Mouse (Mus musculus): ENCODE results near the gene Cfb. TPM values are rescaled to one million over a fixed set of nuclear protein-coding genes. Genes with fewer than 3 reads are reported as not detected.
A peak's percentile ranks its signal among the peaks of the same experiment; 100 is the strongest.

Gene Cfb
- total and polyA plus RNA-seq, 3 experiments = 0.19 to 3.1 TPM; not detected in 1

DNA sequence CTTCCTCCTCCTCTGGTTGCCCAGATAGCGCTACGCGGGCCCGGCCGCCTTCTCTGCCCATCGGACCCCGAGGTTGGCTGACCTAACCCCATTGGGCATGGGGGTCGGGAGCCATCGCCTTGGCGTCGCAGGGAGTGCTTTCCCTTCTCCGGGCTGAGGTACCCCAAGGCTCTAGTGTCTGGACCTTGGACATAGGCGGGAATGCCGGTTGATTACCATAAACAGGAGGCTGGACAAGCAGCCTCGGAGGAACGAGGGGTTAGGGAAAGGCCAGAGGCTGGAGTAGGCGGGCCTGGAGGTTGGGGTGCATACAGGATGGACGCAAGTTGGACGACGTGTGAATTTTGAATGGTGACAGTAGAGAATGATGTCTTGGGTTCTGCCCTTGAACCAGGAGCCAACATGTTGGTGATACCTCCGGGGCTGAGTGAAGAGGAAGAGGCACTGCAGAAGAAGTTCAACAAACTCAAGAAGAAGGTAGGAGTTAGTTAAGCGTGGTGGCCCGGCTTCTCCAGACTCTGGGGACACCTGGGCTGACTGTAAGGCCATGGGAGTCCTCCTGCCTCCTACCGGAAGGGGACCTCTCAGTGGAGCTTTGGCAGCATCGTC lies 11.7 kb downstream of the Cfb start:
- DNase-seq (ENCODE audit: low read depth, low spot score) = peak; percentile 55
- TF ChIP-seq UBTF (IDR thresholded peaks at IDR 0.05; ENCODE audit: borderline replicate concordance, insufficient read depth, low read depth, low read length) (0 out of 2 replicates have a peak, but pooled peaks have one; percentile 33), NRF1 (IDR thresholded peaks at IDR 0.05; ENCODE audit: insufficient read depth, low read depth, low read length, poor library complexity, severe bottlenecking) (no peak), ZMIZ1 (IDR thresholded peaks at IDR 0.05; ENCODE audit: low read depth, low read length) (no peak)
- Histone ChIP-seq H3K36me3 (ENCODE audit: control insufficient read depth in 1 of 2, insufficient read depth in 2 of 2, low read length in 2 of 2) (peaks cover 1 to 5% of the 10 kb centered on the region in 2 experiments), H3K9me3 (replicated peaks; ENCODE audit: insufficient read depth, low read length) (no peaks in the 10 kb centered on the region), H3K9ac (ENCODE audit: control insufficient read depth, low read depth, low read length, poor library complexity, severe bottlenecking) (peak overlapping the region; percentile 86), H3K79me2 (ENCODE audit: control insufficient read depth, insufficient read depth, low read length, poor library complexity) (peaks cover 15% of the 10 kb centered on the region), H3K4me3 (ENCODE audit: control insufficient read depth in 1 of 2, insufficient read depth in 1 of 2, low read depth in 2 of 2, low read length in 2 of 2) (peak overlapping the region; percentile 59 to 80), H3K27ac (ENCODE audit: control insufficient read depth, low read depth, low read length) (peak overlapping the region; percentile 34; the same call in 1 of the 2 replicates), H3K4me1 (ENCODE audit: control insufficient read depth in 1 of 2, insufficient read depth in 2 of 2, low read length in 2 of 2) (peaks cover 0 to 3% of the 10 kb centered on the region in 2 experiments; a peak in 2 of 4 replicates), H3K27me3 (ENCODE audit: control insufficient read depth in 1 of 2, insufficient read depth in 2 of 2, low read length in 2 of 2) (no peaks in the 10 kb centered on the region)

DNA sequence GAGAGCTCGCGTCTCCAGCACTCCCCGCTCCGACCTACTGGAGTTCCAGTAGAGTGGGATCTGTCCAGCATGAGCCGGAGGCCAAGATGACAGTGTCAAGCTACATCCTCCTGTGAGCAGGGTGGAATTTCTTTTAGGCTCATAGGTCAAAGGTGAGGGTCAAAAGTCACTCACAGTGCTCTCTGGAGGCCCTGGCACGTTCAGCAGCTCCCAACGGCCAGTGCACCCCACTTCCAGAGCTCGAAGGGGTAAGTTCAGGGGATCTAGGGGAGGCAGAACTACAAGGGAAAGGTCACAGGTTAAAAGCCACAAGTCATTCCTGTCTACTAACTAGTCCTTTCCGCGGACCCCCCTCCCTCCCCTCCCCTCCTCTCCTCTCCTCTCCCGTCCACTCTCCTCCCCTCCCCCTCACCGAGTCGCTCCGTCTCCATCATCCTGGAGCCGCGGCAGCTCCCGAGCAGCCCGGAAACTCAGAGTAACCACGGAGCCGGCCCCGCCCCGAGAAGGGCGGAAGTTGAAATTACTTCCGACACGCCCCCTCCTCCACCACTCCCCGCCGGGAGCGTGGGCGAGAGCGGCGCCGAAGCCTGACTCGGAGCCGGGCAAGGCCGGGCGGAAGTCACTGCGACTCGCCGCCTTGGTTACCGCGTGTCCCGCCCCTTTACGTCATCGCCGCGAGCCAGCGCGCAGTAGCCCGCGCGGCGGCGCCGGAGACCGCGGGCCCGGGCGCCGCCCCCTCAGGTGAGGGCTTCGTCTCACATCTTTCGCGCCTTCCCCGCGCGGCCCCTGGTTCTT lies 12.4 kb downstream of the Cfb start, which contains the start of the genes Skiv2l and Nelfe:
TSS of gene Skiv2l (minus strand) at position 489 of the 795 bp plus-strand sequence.
TSS of gene Nelfe (plus strand) at position 670 of the 795 bp plus-strand sequence.
- peaks cover 0 to 3% of the 10 kb centered on the region in 2 experiments; a peak in 2 of 4 replicates for H3K4me1 ChIP-seq (ENCODE audit: control insufficient read depth in 1 of 2, insufficient read depth in 2 of 2, low read length in 2 of 2)
- H3K79me2 ChIP-seq (ENCODE audit: control insufficient read depth, insufficient read depth, low read length, poor library complexity) = peaks cover 15% of the 10 kb centered on the region
- peaks cover 1 to 5% of the 10 kb centered on the region in 2 experiments for H3K36me3 ChIP-seq (ENCODE audit: control insufficient read depth in 1 of 2, insufficient read depth in 2 of 2, low read length in 2 of 2)
- H3K27ac ChIP-seq (ENCODE audit: control insufficient read depth, low read depth, low read length) = peak within 1 kb of the TSS; percentile 34; the same call in 1 of the 2 replicates
- DNase-seq (ENCODE audit: low read depth, low spot score) = peak; percentile 98
- no peaks in the 10 kb centered on the region for H3K9me3 ChIP-seq (replicated peaks; ENCODE audit: insufficient read depth, low read length)
- H3K4me3 ChIP-seq (ENCODE audit: control insufficient read depth in 1 of 2, insufficient read depth in 1 of 2, low read depth in 2 of 2, low read length in 2 of 2) = peak within 1 kb of the TSS; percentile 72 to 80
- no peaks in the 10 kb centered on the region for H3K27me3 ChIP-seq (ENCODE audit: control insufficient read depth in 1 of 2, insufficient read depth in 2 of 2, low read length in 2 of 2)
- peak within 1 kb of the TSS; percentile 86 for H3K9ac ChIP-seq (ENCODE audit: control insufficient read depth, low read depth, low read length, poor library complexity, severe bottlenecking)
- TF ChIP-seq EP300 (IDR thresholded peaks at IDR 0.05; ENCODE audit: low read depth in 1 of 2, low read length in 2 of 2) = no peak
- peak; percentile 100 for TF ChIP-seq ELF1 (IDR thresholded peaks at IDR 0.05; ENCODE audit: low read depth, low read length)
- TF ChIP-seq POLR2A (IDR thresholded peaks at IDR 0.05; ENCODE audit: control insufficient read depth in 1 of 2, insufficient read depth in 1 of 2, low read depth in 1 of 2, low read length in 2 of 2, poor library complexity in 1 of 2) = peak; percentile 46 to 70; a peak in 2 of 4 replicates
- peak; percentile 52; the same call in 1 of the 2 replicates for TF ChIP-seq TCF12 (IDR thresholded peaks at IDR 0.05; ENCODE audit: low read depth, low read length)
- TF ChIP-seq NRF1 (IDR thresholded peaks at IDR 0.05; ENCODE audit: insufficient read depth, low read depth, low read length, poor library complexity, severe bottlenecking) = peak; percentile 70
- TF ChIP-seq ETS1 (IDR thresholded peaks at IDR 0.05; ENCODE audit: low read depth, low read length) = peak; percentile 51; the same call in 1 of the 2 replicates
- 0 out of 2 replicates have a peak, but pooled peaks have one; percentile 37 for TF ChIP-seq MEF2A (IDR thresholded peaks at IDR 0.05; ENCODE audit: extremely low read depth, insufficient replicate concordance, low read depth, low read length, poor library complexity, severe bottlenecking)
- no peak for TF ChIP-seq MYB (IDR thresholded peaks at IDR 0.05; ENCODE audit: low read depth, low read length)
- TF ChIP-seq MAX (IDR thresholded peaks at IDR 0.05; ENCODE audit: low read length) = peak; percentile 81
- peak; percentile 97 for TF ChIP-seq MXI1 (IDR thresholded peaks at IDR 0.05; ENCODE audit: low read depth, low read length)
- TF ChIP-seq ZKSCAN1 (IDR thresholded peaks at IDR 0.05; ENCODE audit: low read depth, low read length) = no peak
- TF ChIP-seq NELFE (IDR thresholded peaks at IDR 0.05; ENCODE audit: low read depth, low read length) = peak; percentile 68
- TF ChIP-seq UBTF (IDR thresholded peaks at IDR 0.05; ENCODE audit: borderline replicate concordance, insufficient read depth, low read depth, low read length) = peak; percentile 72; the same call in 1 of the 2 replicates
- TF ChIP-seq BHLHE40 (IDR thresholded peaks at IDR 0.05; ENCODE audit: borderline replicate concordance, low read depth, low read length) = no peak
- peak; percentile 45; the same call in 1 of the 2 replicates for TF ChIP-seq POLR2AphosphoS2 (IDR thresholded peaks at IDR 0.05; ENCODE audit: low read length)
- TF ChIP-seq MAZ (IDR thresholded peaks at IDR 0.05; ENCODE audit: low read depth, low read length) = peak; percentile 75; the same call in 1 of the 2 replicates
- no peak for TF ChIP-seq USF1 (IDR thresholded peaks at IDR 0.05; ENCODE audit: low read depth, low read length)
- peak; percentile 83; the same call in 1 of the 2 replicates for TF ChIP-seq E2F4 (IDR thresholded peaks at IDR 0.05; ENCODE audit: borderline replicate concordance, low read depth, low read length)
- TF ChIP-seq CHD2 (IDR thresholded peaks at IDR 0.05; ENCODE audit: low read length) = peak; percentile 50
- TF ChIP-seq TBP (IDR thresholded peaks at IDR 0.05; ENCODE audit: low read depth, low read length) = 0 out of 2 replicates have a peak, but pooled peaks have one; percentile 4
- no peak for TF ChIP-seq SMC3 (IDR thresholded peaks at IDR 0.05; ENCODE audit: low read depth, low read length)
- peak; percentile 44; the same call in 1 of the 2 replicates for TF ChIP-seq MYC (IDR thresholded peaks at IDR 0.05; ENCODE audit: low read depth, low read length)
- no peak for TF ChIP-seq USF2 (IDR thresholded peaks at IDR 0.05; ENCODE audit: borderline replicate concordance in 1 of 2, insufficient read depth in 1 of 2, low read depth in 1 of 2, low read length in 2 of 2)
- no peak for TF ChIP-seq CTCF (IDR thresholded peaks at IDR 0.05 in 2 of 3, conservative IDR thresholded peaks at IDR 0.05 in 1 of 3; ENCODE audit: control insufficient read depth in 1 of 3, insufficient read depth in 1 of 3, low read depth in 2 of 3, low read length in 3 of 3, poor library complexity in 1 of 3, severe bottlenecking in 1 of 3)
- TF ChIP-seq HCFC1 (IDR thresholded peaks at IDR 0.05; ENCODE audit: low read depth, low read length) = peak; percentile 96

Data from MEL (cell line).